Mouse (Mus musculus): ENCODE data around the gene Ttc7b. TPM values are rescaled to one million over a fixed set of nuclear protein-coding genes. Genes with fewer than 3 reads are reported as not detected.

The Ttc7b gene
- polyA plus RNA-seq, 1 experiment from 2014 or later: 2.4 TPM

GRCm38 (mm10) chr12:100268011-100268410, 252.6 kb downstream of the Ttc7b start:
- no peaks in the 10 kb centered on the region for H3K9me3 ChIP-seq (ENCODE audit: control insufficient read depth, low read length)
- H3K4me3 ChIP-seq (ENCODE audit: low read depth, low read length): no peak overlapping the region
- peak; percentile 75 for DNase-seq (ENCODE audit: low spot score)
- no peaks in the 10 kb centered on the region for H3K36me3 ChIP-seq (ENCODE audit: control insufficient read depth, insufficient read depth, low read length)
- no peaks in the 10 kb centered on the region for H3K4me1 ChIP-seq (replicated peaks; ENCODE audit: control insufficient read depth, insufficient read depth)
- WGBS: 6% methylated on average over 6 of the region's 6 CpGs
- H3K27me3 ChIP-seq (ENCODE audit: control insufficient read depth, insufficient read depth, low read length): no peaks in the 10 kb centered on the region
- ATAC-seq (ENCODE audit: low FRiP score, low TSS enrichment): no peak; the same call in 1 of the 2 replicates
- no peak overlapping the region for H3K4me2 ChIP-seq (replicated peaks; ENCODE audit: low read depth)
- TF ChIP-seq CTCF (IDR thresholded peaks at IDR 0.05; ENCODE audit: low read depth): no peak
- TF ChIP-seq EP300 (optimal IDR thresholded peaks at IDR 0.05): no peak
- no peak overlapping the region for H3K27ac ChIP-seq (replicated peaks)
- no peak overlapping the region for H3K9ac ChIP-seq (ENCODE audit: low read length)

GRCm38 (mm10) chr12:100265546-100266309, 254.9 kb downstream of the Ttc7b start:
- 53% methylated on average over 9 of the region's 9 CpGs for WGBS

GRCm38 (mm10) chr12:100264941-100265340, 255.7 kb downstream of the Ttc7b start:
- no peaks in the 10 kb centered on the region for H3K36me3 ChIP-seq (ENCODE audit: control insufficient read depth, insufficient read depth, low read length)
- no peak overlapping the region for H3K27ac ChIP-seq (replicated peaks)
- WGBS: 57% methylated on average over 4 of the region's 4 CpGs
- H3K9me3 ChIP-seq (ENCODE audit: control insufficient read depth, low read length): no peaks in the 10 kb centered on the region
- ATAC-seq (ENCODE audit: low FRiP score, low TSS enrichment) (no peak), DNase-seq (ENCODE audit: low spot score) (no peak)
- no peak overlapping the region for H3K4me2 ChIP-seq (replicated peaks; ENCODE audit: low read depth)
- H3K9ac ChIP-seq (ENCODE audit: low read length): no peak overlapping the region
- no peaks in the 10 kb centered on the region for H3K4me1 ChIP-seq (replicated peaks; ENCODE audit: control insufficient read depth, insufficient read depth)
- no peak for TF ChIP-seq CTCF (IDR thresholded peaks at IDR 0.05; ENCODE audit: low read depth)
- no peak for TF ChIP-seq EP300 (optimal IDR thresholded peaks at IDR 0.05)
- H3K4me3 ChIP-seq (ENCODE audit: low read depth, low read length): no peak overlapping the region
- no peaks in the 10 kb centered on the region for H3K27me3 ChIP-seq (ENCODE audit: control insufficient read depth, insufficient read depth, low read length)

More at GRCm38 (mm10) chr12:100265546-100266309, 254.9 kb downstream of the Ttc7b start:
- no peak for TF ChIP-seq EP300 (optimal IDR thresholded peaks at IDR 0.05)
- TF ChIP-seq CTCF (IDR thresholded peaks at IDR 0.05; ENCODE audit: low read depth): no peak
- ATAC-seq (ENCODE audit: low FRiP score, low TSS enrichment): no peak
- Histone ChIP-seq H3K4me1 (replicated peaks; ENCODE audit: control insufficient read depth, insufficient read depth) (no peaks in the 10 kb centered on the region), H3K4me2 (replicated peaks; ENCODE audit: low read depth) (no peak overlapping the region), H3K36me3 (ENCODE audit: control insufficient read depth, insufficient read depth, low read length) (no peaks in the 10 kb centered on the region), H3K27ac (replicated peaks) (no peak overlapping the region), H3K27me3 (ENCODE audit: control insufficient read depth, insufficient read depth, low read length) (no peaks in the 10 kb centered on the region), H3K4me3 (ENCODE audit: low read depth, low read length) (no peak overlapping the region), H3K9ac (ENCODE audit: low read length) (no peak overlapping the region), H3K9me3 (ENCODE audit: control insufficient read depth, low read length) (no peaks in the 10 kb centered on the region)
- no peak for DNase-seq (ENCODE audit: low spot score)

- H3K4me3 ChIP-seq (ENCODE audit: low read depth, low read length): no peak overlapping the region
- no peak overlapping the region for H3K4me2 ChIP-seq (replicated peaks; ENCODE audit: low read depth)
- no peaks in the 10 kb centered on the region for H3K27me3 ChIP-seq (ENCODE audit: control insufficient read depth, insufficient read depth, low read length)
- no peaks in the 10 kb centered on the region for H3K36me3 ChIP-seq (ENCODE audit: control insufficient read depth, insufficient read depth, low read length)
- H3K9ac ChIP-seq (ENCODE audit: low read length): no peak overlapping the region
- no peaks in the 10 kb centered on the region for H3K4me1 ChIP-seq (replicated peaks; ENCODE audit: control insufficient read depth, insufficient read depth)
- 0 out of 2 replicates have a peak overlapping the region, but pooled peaks have one; percentile 25 for H3K27ac ChIP-seq (replicated peaks)
- DNase-seq (ENCODE audit: low spot score) (no peak), ATAC-seq (ENCODE audit: low FRiP score, low TSS enrichment) (peak; percentile 25; the same call in 1 of the 2 replicates)
- H3K9me3 ChIP-seq (ENCODE audit: control insufficient read depth, low read length): no peaks in the 10 kb centered on the region
- no peak for TF ChIP-seq CTCF (IDR thresholded peaks at IDR 0.05; ENCODE audit: low read depth)
- TF ChIP-seq EP300 (optimal IDR thresholded peaks at IDR 0.05): no peak
- 62% methylated on average over 6 of the region's 6 CpGs for WGBS
Observed at GRCm38 (mm10) chr12:100262846-100263245, 257.8 kb downstream of the Ttc7b start.

GRCm38 (mm10) chr12:100261761-100262160, 258.9 kb downstream of the Ttc7b start:
- H3K9ac ChIP-seq (ENCODE audit: low read length): no peak overlapping the region
- no peaks in the 10 kb centered on the region for H3K36me3 ChIP-seq (ENCODE audit: control insufficient read depth, insufficient read depth, low read length)
- no peak overlapping the region for H3K4me2 ChIP-seq (replicated peaks; ENCODE audit: low read depth)
- no peaks in the 10 kb centered on the region for H3K9me3 ChIP-seq (ENCODE audit: control insufficient read depth, low read length)
- ATAC-seq (ENCODE audit: low FRiP score, low TSS enrichment) (no peak), DNase-seq (ENCODE audit: low spot score) (no peak)
- 83% methylated on average over 6 of the region's 6 CpGs for WGBS
- H3K27me3 ChIP-seq (ENCODE audit: control insufficient read depth, insufficient read depth, low read length): no peaks in the 10 kb centered on the region
- no peak overlapping the region for H3K27ac ChIP-seq (replicated peaks)
- TF ChIP-seq EP300 (optimal IDR thresholded peaks at IDR 0.05) (no peak), CTCF (IDR thresholded peaks at IDR 0.05; ENCODE audit: low read depth) (no peak)
- H3K4me3 ChIP-seq (ENCODE audit: low read depth, low read length): no peak overlapping the region
- H3K4me1 ChIP-seq (replicated peaks; ENCODE audit: control insufficient read depth, insufficient read depth): no peaks in the 10 kb centered on the region

- H3K9me3 ChIP-seq (ENCODE audit: control insufficient read depth, low read length): no peaks in the 10 kb centered on the region
- H3K9ac ChIP-seq (ENCODE audit: low read length): no peak overlapping the region
- H3K4me2 ChIP-seq (replicated peaks; ENCODE audit: low read depth): no peak overlapping the region
- no peaks in the 10 kb centered on the region for H3K4me1 ChIP-seq (replicated peaks; ENCODE audit: control insufficient read depth, insufficient read depth)
- no peak for ATAC-seq (ENCODE audit: low FRiP score, low TSS enrichment)
- no peak for TF ChIP-seq CTCF (IDR thresholded peaks at IDR 0.05; ENCODE audit: low read depth)
- TF ChIP-seq EP300 (optimal IDR thresholded peaks at IDR 0.05): no peak
- H3K4me3 ChIP-seq (ENCODE audit: low read depth, low read length): no peak overlapping the region
- no peaks in the 10 kb centered on the region for H3K27me3 ChIP-seq (ENCODE audit: control insufficient read depth, insufficient read depth, low read length)
- no peaks in the 10 kb centered on the region for H3K36me3 ChIP-seq (ENCODE audit: control insufficient read depth, insufficient read depth, low read length)
- H3K27ac ChIP-seq (replicated peaks): no peak overlapping the region
- DNase-seq (ENCODE audit: low spot score): peak; percentile 43
- 51% methylated on average over 2 of the region's 2 CpGs for whole genome bisulfite sequencing
Observed at GRCm38 (mm10) chr12:100260151-100260550, 260.5 kb downstream of the Ttc7b start.
